Mouse (Mus musculus) limb, embryonic 14.5 days (tissue): Measurements from ENCODE around the gene Wdr43. TPM values are rescaled to one million over a fixed set of nuclear protein-coding genes. Genes with fewer than 3 reads are reported as not detected.
"Not testable (repeated sequence)": the region's sequence is repeated elsewhere in the genome, so short reads cannot be mapped to it uniquely, and the experiment has no call there.

Experiments used
- ATAC-seq: fragments of 200-750 bp; cut with Nextera tagmentation; 2 replicates; pipeline ENCODE4 v1.8.0; 2017; ENCODE audit warnings: low read depth, moderate number of reproducible peaks, moderate TSS enrichment; ENCODE audit not compliant: low FRiP score
- DNase-seq: peaks from one replicate; pipeline ENCODE4 v3.0.0-alpha.2; 2015; ENCODE audit warnings: low spot score
- H3K27ac ChIP-seq: fragments of 300-500 bp; sonication (generic); replicated peaks from 2 replicates; pipeline ENCODE4 v1.5.1; 2014; ENCODE audit warnings: low read depth, mild to moderate bottlenecking, low read length, moderate library complexity, mixed read lengths
- H3K27me3 ChIP-seq: fragments of 300-500 bp; sonication (generic); 2 replicates; pipeline ENCODE4 v1.6.1; 2014; ENCODE audit warnings: low read length, mixed read lengths; ENCODE audit not compliant: control insufficient read depth, insufficient read depth
- H3K36me3 ChIP-seq: fragments of 300-500 bp; sonication (generic); 2 replicates; pipeline ENCODE4 v1.6.1; 2014; ENCODE audit warnings: mild to moderate bottlenecking, low read length, moderate library complexity, mixed read lengths; ENCODE audit not compliant: control insufficient read depth, insufficient read depth
- H3K4me1 ChIP-seq: fragments of 300-500 bp; sonication (generic); 2 replicates; pipeline ENCODE4 v1.6.1; 2014; ENCODE audit warnings: antibody characterized with exemption, low read length, mixed read lengths; ENCODE audit not compliant: control insufficient read depth, insufficient read depth
- H3K4me2 ChIP-seq: fragments of 300-500 bp; sonication (generic); replicated peaks from 2 replicates; pipeline ENCODE4 v1.6.1; 2014; ENCODE audit warnings: low read depth, mild to moderate bottlenecking, low read length, moderate library complexity; ENCODE audit not compliant: severe bottlenecking
- H3K4me3 ChIP-seq: fragments of 300-500 bp; sonication (generic); replicated peaks from 2 replicates; pipeline ENCODE4 v1.5.1; 2014; ENCODE audit warnings: low read length
- H3K9ac ChIP-seq: fragments of 300-500 bp; sonication (generic); 2 replicates; pipeline ENCODE4 v1.6.1; 2014; ENCODE audit warnings: mild to moderate bottlenecking, low read depth, low read length, moderate library complexity; ENCODE audit not compliant: severe bottlenecking
- H3K9me3 ChIP-seq: fragments of 300-500 bp; sonication (generic); 2 replicates; pipeline ENCODE4 v1.6.1; 2016; ENCODE audit warnings: low read length; ENCODE audit not compliant: control insufficient read depth
- POLR2A ChIP-seq: fragments of 200-500 bp; IDR thresholded peaks from 2 replicates; pipeline ENCODE4 v1.8.0; 2012; ENCODE audit warnings: inconsistent platforms, mild to moderate bottlenecking, moderate library complexity, borderline replicate concordance; ENCODE audit not compliant: insufficient read depth, insufficient read length; ENCODE audit errors: extremely low read depth
- WGBS: fragments of 180-500 bp; shearing (Covaris S2); extraction: QIAGEN DNeasy Blood & Tissue Kit; methylation state at CpG from one replicate; pipeline ENCODE4 v1.1.7; 2014; 5-methylcytosine and 5-hydroxymethylcytosine counted together
- polyA plus RNA-seq, 2 experiments: library from polyadenylated mRNA; depleted of rRNA in 1 of 2; stranded (reverse) in 1 of 2; unstranded in 1 of 2; fragments of >200 nt; fragmentation: Nextera tagmentation in 1 of 2; extraction: Ambion mirVana in 1 of 2; gene quantifications; 2 replicates each; pipeline versions ENCODE4 v1.2.1 to v1.2.3; 2012 to 2014

The Wdr43 gene
- polyA plus RNA-seq, 2 experiments: 57.0 to 78.8 TPM

DNA sequence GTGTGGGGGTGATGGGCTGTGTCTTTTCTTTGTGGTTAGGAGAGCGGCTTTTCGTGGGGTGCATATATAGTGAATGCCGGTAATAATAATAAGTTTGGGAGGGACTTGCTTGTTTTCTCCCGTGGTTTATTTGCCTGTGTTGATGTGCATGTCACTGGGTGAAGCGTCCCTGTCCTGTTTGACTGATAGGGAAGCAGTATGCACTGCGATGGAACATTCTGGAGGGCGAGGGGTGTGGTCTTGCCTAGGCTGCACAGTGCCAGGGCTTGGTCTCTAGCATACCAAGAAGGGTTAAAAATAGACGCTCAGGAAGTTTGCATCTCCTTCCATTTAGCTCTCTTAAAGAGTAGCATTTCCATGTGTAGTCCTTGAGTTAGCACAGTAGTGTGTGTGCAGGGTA is 21.1 kb downstream of the Wdr43 start:
- DNase-seq: no peak
- ATAC-seq: no peak
- no peak overlapping the region for H3K4me3 ChIP-seq
- H3K9ac ChIP-seq: no peak overlapping the region
- no peak for TF ChIP-seq POLR2A
- WGBS: 92% methylated on average over 8 of the region's 8 CpGs
- H3K4me2 ChIP-seq: no peak overlapping the region
- no peak overlapping the region for H3K27ac ChIP-seq
- H3K27me3 ChIP-seq: no peaks in the 10 kb centered on the region
- H3K36me3 ChIP-seq: peaks cover 90% of the 10 kb centered on the region
- H3K9me3 ChIP-seq: no peaks in the 10 kb centered on the region
- H3K4me1 ChIP-seq: no peaks in the 10 kb centered on the region

DNA sequence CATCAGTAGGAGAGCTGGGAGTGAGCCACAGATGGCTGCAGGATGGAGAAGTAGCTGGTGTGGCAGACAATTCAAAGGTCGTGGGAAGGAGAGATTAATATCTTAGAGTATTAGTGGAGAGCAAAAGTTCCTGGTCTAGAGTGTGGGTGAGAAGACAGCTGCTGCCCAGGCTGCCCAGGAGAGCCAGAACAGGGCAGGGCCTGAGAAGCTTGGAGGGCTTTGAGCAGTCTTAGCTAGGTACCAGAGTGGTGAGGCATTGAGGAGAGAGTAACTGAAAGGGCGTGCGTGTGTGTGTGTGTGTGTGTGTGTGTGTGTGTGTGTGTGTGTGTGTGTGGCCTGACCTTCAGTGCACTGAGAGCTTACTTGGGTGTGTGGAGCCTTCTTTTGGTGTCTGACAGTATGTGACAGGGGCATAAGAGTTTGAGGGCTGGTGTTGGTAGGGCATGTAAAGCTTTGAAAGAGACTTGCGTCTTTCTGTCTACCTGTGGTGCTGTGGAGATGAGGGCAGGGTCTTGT is 22.1 kb downstream of the Wdr43 start:
- no peaks in the 10 kb centered on the region for H3K27me3 ChIP-seq
- H3K36me3 ChIP-seq: peaks cover 94% of the 10 kb centered on the region
- no peak overlapping the region for H3K27ac ChIP-seq
- no peak for ATAC-seq
- H3K9ac ChIP-seq: no peak overlapping the region
- H3K4me2 ChIP-seq: no peak overlapping the region
- TF ChIP-seq POLR2A: no peak
- no peaks in the 10 kb centered on the region for H3K9me3 ChIP-seq
- WGBS: 81% methylated on average over 4 of the region's 4 CpGs
- no peak overlapping the region for H3K4me3 ChIP-seq
- H3K4me1 ChIP-seq: no peaks in the 10 kb centered on the region
- no peak for DNase-seq

DNA sequence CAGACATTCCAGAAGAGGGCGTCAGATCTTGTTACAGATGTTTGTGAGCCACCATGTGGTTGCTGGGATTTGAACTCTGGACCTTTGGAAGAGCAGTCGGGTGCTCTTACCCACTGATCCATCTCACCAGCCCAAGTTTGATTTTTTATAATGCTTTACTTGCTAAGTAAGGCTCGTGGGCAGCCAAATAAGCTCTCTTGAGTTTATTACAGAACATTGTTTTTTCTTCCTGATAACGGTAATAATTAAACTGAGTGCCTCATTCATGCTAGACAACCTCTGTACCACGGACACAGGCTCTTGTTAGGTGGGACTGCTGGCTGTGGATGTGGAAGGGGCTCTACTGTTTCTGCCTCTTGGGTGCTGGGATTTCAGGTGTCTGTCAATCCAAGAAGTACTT is 23.4 kb downstream of the Wdr43 start:
- DNase-seq, H3K4me3 ChIP-seq, ATAC-seq: not testable (repeated sequence)

DNA sequence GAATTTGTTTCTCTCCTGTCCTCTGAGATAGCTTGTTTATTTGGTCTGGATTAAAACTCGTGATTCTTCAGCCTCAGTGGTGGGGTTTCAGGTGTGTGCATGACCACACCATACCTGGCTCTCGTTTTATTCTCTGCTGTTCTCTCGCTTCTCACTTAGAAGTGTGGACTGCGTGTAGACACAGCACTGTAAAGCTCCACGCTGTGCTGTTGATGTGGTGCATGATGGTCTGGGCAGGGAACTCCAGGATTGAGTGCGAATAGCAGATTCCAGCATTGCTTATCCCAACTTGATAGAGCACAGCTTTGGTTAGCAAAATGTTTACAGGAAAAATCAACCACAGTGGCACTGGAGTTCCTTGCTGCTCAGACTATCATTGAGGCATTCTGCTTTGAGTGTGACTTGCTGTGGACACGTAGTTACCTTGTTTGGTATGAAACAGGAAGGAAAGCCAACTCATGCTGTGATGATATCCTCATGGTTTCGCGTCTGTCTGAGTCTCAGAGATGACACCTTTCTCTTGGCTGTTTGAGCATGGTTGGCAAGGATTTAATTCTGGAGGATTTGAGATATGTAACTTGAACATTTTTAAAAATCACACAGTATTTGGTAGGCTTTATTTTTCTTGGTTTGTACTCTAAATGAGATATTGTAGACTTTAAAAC is 24.9 kb downstream of the Wdr43 start:
- peaks cover 89% of the 10 kb centered on the region for H3K36me3 ChIP-seq
- DNase-seq (no peak), ATAC-seq (no peak)
- no peak overlapping the region for H3K4me3 ChIP-seq
- H3K9ac ChIP-seq: no peak overlapping the region
- 91% methylated on average over 9 of the region's 9 CpGs for WGBS
- TF ChIP-seq POLR2A: no peak
- H3K27ac ChIP-seq: no peak overlapping the region
- no peak overlapping the region for H3K4me2 ChIP-seq
- H3K27me3 ChIP-seq: no peaks in the 10 kb centered on the region
- H3K9me3 ChIP-seq: no peaks in the 10 kb centered on the region
- no peaks in the 10 kb centered on the region for H3K4me1 ChIP-seq

More for the DNA sequence above, 23.4 kb downstream of the Wdr43 start:
- not testable (repeated sequence) for H3K9ac ChIP-seq, H3K4me2 ChIP-seq, H3K4me1 ChIP-seq, H3K27me3 ChIP-seq, H3K9me3 ChIP-seq, H3K27ac ChIP-seq
- peaks cover 90% of the 10 kb centered on the region for H3K36me3 ChIP-seq
- 74% methylated on average over 5 of the region's 5 CpGs for WGBS

DNA sequence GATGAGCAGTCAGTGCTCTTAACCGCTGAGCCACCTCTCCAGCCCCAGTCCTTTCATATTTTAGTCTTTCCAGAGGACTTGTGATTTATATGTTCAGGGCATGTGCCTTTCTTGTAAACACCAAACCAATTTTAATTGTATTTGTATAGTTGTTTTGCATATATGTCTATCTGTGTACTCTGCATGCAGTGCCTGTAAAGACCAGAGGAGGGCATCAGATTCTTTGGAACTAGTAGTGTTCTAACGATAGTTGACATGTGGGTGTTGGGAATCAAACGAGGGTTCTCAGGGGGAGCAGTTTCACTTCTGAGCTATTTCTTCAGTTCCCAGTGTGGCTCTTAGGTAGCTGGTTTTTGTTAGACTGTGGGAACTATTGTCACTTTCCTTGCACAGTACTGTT is 26.5 kb downstream of the Wdr43 start:
- ATAC-seq: no peak
- no peak for DNase-seq
- Histone ChIP-seq H3K27me3 (no peaks in the 10 kb centered on the region), H3K4me1 (no peaks in the 10 kb centered on the region), H3K4me2 (no peak overlapping the region), H3K9ac (no peak overlapping the region), H3K36me3 (peaks cover 88% of the 10 kb centered on the region), H3K9me3 (no peaks in the 10 kb centered on the region), H3K27ac (no peak overlapping the region), H3K4me3 (no peak overlapping the region)
- no peak for TF ChIP-seq POLR2A
- WGBS: 83% methylated on average over 3 of the region's 3 CpGs
